Mouse (Mus musculus) T-cell, adult 2 months (primary cell): ENCODE measurements around the gene Cerk.
"Not testable (repeated sequence)": the region's sequence is repeated elsewhere in the genome, so short reads cannot be mapped to it uniquely, and the experiment has no call there.

ENCODE experiments used
- DNase-seq: peaks from one replicate; pipeline ENCODE4 v3.0.0; 2022; ENCODE audit warnings: low spot score

Cerk gene

DNA sequence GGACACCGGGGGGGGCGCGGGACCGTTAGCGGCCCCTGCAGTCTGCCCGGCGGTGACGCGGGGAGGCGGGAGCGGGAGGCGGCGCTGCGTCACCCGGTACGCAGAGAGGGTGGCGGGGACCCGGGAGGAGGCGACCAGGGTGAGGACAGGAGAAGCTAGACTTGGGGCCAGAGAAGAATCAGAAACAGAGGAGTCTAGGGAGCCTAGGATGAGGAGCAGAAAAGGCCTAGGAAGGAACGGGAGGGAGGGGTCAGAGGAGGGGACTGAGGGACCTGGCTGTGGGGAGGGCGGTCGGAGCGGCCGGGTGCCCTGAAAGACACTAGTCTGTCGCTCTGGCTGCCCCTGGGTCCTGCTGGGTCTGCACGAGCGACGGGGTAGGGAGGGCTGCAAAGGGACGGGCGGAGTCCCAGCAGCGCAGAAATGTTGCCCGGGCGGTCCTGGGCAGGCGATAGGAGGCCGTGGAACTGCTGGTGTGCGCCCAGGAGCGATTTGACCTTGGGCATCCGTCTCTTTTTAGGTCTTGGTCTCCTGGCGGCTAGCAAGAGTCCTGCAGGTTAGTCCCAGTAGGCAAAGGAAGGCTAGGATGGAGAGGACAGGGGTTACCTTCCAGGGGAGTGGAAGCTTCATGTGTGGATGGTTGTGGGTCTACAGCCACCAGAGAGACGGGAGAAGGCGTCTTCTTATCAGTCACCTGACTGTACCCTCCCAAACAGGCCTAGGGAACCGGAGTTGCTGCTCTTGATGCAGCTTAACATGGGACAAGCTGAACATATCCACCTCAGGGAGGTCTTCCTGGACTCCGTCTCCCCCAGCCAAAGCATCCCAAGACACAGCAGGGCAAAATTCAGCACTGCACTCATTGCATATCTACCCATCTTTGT, at the start of gene Cerk:
TSS of gene Cerk (minus strand) at position 453 of the 881 bp plus-strand sequence.
- peak; percentile 64 for DNase-seq

DNA sequence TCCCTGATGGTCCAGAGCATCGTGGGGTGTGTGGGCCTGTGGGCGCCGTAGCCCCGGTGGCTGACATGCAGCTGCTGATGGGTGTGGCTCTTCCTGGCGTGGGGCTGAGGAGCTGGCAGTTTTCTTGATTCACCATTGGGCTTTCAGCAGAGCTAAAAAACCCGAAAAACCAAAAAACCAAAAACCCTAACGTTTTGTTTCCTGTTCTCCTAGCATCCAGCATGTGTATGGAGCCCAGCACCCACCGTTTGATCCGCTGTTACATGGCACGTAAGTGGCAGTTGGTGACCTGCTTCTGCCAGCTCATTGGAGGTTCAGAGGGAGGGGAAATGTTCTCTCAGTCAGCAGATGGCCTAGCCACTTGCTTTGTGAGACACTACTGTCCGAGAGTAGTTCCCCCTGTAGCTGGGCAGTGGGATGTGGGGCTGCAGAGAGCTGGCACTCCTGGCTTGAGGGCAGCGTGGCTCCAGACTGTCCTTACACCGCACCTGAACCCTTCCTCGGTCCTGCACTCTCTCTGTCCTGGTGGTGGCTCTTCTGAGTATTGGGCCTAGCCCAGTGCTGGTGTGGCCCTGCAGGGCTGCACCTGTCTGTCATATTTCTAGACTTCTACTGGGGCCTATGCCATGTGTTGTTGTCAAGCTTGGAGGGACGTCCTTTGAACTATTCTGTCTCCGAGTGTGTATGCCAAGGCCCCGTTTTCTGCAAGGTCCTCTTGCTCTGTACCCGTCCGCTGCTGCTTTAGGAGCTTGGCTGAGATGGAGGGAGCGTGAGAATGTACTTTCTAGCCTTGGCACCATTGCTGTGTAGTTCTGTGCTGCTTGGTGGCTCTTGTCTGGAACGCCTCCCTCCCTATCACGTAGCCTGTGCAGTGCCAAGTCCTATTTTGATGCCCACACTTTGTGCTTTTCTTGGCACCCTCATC, 48.8 kb upstream of the Cerk start:
- DNase-seq, result no peak

DNA sequence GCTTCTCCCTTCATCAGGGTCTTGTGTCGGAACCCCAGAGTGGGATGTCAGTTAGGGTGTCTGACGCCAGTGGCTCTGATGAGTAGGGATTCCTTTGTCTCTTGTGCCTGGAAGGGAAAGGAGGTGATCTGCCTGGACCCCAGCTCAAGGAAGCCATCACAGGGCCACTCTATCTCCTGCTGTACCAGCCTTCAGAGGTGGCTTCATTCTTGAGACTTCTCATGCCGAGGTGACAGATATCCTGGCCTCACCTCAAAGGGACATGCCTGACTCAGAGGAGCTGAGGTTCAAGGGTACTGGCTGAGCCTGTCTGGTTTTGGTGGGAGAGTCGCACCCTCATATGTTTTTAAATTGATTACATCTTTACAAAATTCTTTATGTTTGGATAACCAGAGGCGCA, 48.1 kb upstream of the Cerk start:
- no peak for DNase-seq

DNA sequence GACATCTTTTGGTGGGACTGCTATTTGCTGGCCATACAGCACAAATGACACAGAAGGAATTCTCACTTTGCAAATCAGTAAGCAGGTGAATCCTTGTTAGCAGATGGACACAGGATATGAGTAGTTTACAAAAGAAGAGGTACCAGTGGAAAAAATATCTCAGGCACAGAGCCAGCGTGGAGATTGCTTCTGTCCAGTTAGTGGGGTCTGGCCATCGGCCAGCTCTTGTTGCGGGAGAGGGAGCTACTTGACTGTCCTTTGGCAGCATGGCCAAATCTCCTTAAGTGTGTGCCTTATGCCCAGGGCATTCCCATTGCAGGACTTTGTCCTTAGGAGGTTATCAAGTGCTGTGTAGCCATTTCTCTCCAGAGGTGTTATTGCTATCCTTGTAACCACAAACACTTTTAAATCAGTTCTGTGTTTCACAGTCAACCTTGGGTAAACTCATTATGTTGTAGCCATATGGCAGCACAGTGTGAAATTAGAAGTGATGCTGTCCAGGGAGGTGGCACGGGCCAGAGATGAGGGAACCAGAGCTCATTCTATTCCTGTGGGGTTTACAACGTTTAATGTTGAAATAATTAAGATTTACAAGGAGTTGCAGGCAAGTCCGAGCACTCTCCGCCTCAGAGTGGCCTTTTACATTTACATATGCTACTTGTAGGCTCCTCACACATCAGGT, 46.0 kb upstream of the Cerk start:
- no peak for DNase-seq

DNA sequence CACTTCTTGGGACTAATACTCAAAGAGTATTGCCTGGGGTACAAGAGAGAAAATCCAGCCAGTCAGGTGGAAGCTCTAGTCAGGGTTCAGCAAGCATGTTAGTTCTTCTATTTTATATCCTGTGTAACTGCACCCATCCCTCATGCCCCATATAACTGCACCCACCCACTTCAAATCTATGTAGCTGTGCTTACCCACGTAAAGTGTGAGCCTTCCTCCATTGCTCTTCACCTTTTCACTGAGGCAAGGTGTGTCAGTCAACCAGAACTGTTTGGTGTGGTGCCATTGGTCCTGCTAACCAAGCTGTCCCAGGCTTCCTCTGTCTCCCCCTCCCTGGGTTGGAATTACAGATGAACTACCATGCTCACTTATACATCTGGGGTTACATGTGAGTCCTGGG, 45.2 kb upstream of the Cerk start:
- no peak for DNase-seq

DNA sequence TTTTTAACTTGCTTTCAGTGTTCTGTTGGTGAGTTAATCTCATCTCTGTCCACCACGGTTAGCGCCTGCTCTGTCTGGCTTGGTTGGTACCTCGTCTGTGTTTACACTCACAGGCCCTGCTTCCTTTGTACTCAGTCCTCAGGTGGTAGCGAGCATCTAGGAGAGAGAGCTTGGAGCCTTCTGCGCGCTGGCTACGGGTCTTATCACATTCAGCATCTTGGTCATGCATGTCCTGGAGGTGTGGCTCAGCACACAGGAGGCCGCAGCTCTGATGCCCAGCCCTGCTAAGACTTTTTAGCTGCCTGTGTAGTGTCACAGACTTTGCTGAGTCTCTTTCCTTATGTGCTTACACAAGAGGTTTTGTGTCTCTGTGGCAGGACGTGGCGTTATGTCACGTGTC, 43.7 kb upstream of the Cerk start:
- DNase-seq, result no peak

DNA sequence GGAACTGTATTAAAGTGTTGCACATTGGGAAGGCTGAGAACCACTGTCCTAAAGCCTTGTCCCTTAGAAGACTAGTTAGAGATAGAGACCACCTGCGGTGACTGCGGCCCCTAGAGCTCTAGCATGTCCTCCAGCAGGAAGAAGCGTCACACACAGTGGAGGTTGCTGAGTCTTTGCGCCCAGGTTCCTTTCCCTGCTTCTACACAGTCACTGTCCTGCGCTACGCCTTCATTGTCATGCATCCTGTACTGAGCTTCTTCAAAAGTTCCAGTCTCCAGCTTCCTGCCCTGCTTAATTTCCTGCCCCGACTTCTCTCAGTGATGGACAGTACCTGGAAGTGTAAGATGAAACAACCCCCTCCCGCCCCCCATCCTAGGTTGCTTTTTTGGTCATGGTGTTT, 43.1 kb upstream of the Cerk start:
- no peak for DNase-seq

DNA sequence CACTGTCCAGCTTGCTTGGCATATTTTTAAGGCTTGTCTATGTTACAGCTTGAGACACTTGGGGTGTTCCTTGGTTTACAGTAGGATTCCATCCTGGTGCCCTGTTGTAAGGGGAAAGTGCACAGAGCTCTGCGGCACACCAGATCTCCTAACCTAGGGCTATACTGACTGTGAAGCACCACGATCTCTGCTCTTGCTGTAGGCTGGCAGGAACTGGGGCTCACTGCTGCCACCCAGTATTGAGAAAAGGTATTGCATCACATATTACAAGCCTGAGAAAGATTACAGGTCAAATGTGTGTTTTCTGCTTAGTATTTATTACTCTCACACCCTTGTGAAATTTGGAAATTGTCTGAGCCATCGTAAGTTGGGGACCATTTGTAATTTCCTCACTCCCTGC, 42.2 kb upstream of the Cerk start:
- DNase-seq, result peak; percentile 53

DNA sequence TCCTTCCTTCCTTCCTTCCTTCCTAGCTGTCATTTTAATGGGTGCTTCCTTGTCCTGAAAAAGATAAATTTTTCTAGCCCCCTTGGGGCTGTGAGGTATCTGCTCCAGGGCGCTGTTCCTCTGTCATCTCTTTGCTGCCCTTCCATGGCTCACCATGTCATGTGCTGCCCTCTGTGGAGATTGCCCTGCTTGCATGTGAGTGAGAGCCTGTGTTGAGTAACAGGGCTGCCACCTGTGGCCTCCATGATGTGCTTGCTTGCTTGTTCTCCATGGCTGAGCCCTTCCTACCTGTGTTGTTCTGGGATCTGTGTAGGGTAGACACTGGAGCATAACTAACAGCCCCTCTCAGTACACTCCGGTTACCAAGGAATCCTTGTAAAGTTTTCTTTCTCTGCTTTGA, 41.0 kb upstream of the Cerk start:
- no peak for DNase-seq

DNA sequence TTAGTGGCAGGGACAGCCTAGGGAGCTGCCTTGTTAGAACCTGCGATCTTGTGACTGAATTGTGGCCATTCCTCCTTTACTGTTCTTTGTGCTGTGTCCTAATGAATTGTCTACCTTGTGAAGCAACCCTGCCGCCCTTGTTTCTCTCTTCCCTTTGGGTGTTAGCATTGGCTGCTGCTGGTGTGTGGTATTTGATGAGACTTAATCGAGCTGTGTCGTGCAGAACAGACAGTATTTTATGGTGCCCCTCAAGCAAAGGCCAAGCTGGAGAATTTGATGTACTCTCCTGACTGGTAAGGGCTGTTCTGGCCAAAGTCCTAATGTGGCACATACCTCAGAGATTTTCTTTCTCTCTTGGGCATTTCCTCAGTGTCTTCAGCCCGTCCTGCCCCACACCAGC, 40.3 kb upstream of the Cerk start:
- DNase-seq, result no peak

DNA sequence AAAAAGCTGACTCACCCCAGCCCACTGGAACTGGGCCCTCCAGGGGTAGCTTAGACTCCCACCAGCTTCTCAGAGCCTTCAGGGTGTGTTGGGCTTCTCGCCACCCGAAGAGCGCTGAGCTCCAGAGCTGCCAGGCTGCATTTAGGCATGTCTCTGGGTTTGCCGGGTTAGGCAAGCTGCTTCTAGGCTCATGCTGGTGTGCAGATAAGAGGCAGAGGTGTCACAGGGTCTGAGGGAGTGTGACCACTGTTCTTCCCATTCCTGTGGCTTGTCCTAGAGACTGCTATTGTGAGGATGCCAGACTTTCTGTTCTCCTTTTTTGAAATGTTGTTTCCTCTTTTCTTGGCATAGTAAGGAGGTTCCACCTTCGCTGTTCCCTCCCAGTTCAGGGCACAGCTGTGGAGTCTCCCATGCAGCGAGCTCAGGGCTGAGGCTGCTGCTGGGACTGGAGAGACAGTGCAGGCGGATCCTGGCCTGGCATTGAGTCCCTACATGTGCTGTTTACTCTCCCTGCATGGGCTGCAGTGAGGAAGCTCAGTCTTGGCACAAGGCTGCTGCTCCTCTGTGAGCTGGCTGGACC, 39.1 kb upstream of the Cerk start:
- DNase-seq, result no peak

DNA sequence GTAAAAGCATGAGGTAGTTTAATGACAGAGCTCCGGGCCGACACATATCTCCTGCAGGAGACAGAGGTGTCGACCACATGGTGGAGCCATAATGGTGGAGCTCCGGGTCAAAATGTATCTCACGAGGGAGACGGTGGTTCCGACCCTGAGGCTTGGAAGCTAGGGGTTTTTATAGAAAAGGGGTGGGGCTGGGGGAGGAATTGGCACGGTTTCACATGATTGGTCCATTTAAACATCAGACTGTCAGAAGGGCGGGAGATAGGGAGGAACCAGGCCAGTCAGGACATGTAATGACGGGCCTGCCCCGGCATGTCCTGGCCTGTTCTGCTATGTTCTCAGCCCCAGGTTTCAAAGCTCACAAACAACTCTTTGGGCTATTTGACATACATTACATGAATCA, 36.0 kb upstream of the Cerk start:
- DNase-seq, result not testable (repeated sequence)

DNA sequence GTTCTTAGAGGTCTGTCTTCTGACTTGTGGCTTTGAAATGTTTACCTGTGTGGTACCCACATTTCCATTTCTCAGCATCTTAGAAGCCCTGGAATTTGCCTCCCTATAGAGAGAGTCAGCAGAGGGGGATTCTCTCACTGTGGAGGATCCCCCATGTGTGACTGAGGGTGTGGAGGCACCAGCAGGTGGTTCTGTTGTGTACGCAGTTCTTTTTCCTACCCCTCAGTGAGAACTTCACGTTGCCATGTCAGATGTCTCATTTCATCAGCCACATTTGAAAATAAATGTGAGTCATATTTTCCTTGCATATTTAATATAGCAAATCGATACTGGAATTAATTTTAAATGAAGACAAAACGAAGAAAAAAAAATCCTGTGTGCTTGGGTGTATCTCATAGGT, 35.4 kb upstream of the Cerk start:
- DNase-seq, result no peak

DNA sequence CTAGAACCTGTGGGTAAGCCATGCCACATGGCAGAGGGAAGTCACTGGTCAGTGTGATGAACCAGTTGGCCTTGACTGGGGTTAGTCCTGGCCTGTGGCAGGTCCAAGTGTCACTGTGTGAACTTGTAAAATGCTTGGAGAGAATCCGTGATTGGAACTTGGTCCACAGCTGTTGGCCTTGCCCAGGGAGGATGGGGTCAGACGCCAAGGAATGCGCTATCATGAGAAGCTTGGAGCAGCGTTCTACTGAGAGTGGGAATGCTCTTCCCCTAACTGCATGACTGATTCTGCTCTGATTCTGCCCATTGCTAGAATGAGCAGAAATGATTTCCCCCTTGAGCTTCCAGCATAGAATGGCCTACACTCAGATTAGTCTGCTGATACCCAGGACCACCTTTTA, 34.8 kb upstream of the Cerk start:
- DNase-seq, result no peak

DNA sequence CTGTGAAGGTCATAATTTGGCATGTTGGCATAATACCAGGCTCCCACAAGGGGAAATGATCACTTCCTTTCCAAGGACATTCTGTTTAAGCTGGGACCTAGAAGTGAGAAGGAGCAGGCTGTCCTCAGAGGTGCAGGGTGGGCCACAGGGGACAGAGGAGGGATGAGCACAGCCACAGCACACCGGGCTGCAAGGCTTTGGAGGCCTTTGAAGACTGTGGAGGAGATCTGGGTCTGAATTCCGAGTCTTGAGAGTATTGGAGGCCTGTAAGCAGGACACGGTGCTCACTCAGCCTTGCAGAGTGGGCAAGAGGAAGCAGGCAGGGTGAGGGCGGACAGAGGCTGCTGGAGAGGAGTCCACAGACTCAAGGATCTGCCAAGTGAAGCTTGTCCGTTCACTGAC, 34.3 kb upstream of the Cerk start:
- DNase-seq, result no peak

DNA sequence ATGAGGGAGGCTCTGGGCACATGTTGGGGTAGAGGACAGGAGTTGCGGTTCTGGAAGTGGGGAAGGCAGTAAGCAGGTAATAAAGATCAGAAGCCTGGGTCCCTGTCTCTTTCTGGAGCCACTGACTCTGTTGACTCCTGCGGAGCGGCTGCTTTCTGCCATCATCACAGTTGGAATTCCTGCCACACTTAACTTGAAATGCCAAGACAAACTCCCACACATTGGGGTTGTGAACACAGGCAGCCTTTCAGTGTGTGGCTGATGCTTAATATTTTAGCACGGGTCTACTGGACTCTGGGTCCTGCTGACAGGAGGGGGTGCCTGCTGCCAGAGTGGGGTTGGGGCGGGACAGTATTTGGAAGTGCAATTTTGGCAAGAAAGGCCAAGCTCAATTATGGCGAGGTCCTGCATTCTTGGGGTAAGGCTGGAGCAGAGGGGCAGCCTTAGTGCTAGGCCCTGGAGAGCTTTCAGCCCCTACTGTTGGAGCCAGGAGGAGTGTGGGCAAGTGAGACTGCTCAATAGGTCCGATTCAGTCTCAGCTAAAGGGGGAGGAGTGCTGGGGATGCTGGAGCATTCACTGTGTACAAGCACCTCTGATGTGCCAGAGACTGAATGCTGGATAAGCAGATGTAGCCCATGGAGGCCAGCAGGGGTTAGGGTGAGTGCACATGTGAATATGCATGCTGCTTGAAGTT, 33.7 kb upstream of the Cerk start:
- DNase-seq, result no peak

DNA sequence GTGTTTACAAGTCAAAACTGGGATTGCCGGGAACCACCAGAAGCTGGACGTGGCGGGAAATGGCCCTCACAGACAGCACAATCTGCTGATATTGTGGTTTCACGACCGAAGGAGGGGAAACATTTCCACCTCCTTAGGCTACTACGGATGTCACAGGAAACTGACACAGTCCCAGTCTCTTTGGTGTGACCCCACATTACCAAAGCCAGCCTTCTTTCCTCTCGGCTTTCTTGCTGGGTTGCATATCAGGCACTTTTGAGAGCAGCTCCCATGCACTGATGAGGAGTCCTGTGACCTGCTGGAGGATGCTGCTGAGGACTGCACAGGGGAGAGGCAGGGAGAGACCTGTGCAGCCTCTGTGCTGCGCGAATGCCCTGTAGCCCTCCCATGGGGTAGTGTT, 30.7 kb upstream of the Cerk start:
- DNase-seq, result not testable (repeated sequence)

DNA sequence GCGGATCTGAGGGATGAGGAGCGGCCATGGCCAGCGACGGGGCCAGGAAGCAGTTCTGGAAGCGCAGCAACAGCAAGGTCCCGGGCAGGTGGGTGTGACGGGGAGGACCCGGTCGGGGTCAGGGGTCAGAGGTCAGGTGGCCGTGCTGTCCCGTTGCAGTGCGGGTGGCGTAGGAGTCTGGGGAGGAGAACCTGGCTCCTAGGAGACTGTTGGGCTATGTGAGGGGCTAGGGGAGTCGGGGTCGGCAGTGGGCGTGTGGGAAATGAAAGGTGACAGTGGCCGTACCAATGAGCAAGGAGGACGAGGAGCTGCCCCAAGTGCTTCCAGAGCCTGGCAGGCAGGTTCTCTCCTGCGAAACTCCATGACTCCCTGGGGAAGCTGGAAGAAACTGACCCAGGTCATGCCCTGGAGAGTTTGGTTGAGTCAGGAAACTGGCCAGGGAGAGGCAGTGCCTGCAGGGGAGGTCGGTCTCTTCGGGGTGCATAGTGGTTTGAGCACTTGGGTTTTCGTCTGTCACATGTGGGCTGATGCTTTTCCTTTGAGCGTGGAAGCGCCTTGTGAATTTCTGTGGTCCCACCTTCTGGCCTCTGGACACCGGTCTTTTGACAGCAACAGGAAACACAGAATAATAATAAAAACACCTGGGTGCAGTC, 28.7 kb upstream of the Cerk start:
- DNase-seq, result peak; percentile 19

DNA sequence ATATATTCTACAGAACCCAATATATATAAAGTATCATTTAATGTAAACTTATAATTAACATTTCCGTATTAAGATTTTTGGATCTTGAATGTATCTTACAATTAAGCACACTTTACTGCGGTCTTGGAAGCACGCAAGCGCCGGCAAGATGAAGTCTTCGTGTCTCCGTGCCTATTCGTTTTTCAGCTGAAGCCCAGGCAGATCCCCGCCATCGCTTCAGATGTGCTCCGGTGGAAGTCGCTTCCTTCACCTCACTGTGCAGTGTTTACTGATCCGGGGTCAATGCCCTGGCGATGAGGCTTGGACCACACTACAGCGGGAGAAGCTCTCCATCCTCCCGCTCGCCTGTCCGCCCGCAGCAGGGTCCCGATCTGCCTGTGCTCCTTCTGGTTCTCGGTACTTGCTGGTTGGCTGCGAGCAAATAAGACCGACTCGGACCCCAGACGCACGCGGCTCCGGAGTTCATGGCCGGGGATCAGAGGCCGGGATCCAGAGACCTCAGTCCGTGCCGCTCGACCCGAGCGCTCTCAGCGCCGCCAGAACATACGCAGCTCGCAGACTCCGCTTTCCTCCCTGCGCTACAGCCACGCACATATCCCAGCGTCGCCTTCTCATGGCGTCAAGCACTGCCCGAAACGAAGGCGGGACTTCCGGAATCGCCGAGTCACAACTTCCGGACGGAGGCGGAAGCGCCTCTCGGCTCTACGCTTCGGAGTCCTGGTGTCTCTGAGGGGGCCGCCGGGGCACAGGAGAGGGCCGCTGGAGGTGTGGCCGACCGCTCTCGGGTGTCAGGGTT, 28.0 kb upstream of the Cerk start, which contains the start of gene Tbc1d22a:
TSS of gene Tbc1d22a (plus strand) at position 707 of the 796 bp plus-strand sequence.
- peak; percentile 92 for DNase-seq

DNA sequence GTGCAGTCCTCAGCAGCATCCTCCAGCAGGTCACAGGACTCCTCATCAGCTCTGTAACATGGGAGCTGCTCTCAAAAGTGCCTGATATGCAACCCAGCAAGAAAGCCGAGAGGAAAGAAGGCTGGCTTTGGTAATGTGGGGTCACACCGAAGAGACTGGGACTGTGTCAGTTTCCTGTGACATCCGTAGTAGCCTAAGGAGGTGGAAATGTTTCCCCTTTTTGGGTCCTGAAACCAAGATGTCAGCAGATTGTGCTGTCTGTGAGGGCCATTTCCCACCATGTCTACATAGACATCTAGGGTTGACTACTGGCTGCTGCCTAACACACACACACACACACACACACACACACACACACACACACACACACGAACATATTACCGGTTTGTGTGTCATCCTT, 26.3 kb upstream of the Cerk start:
- DNase-seq, result not testable (repeated sequence)
